Mouse (Mus musculus) effector memory CD4-positive, alpha-beta T cell, adult 5 months (primary cell): ENCODE results near the gene Dip2c. TPM values are rescaled to one million over a fixed set of nuclear protein-coding genes. Genes with fewer than 3 reads are reported as not detected.

ENCODE experiments used
- polyA plus RNA-seq: library from polyadenylated mRNA; unstranded; fragments of 100-300 nt; shearing (Covaris generic); gene quantifications from one replicate; pipeline ENCODE4 v1.2.1, GENCODE M21; 2017

Dip2c gene
- polyA plus RNA-seq, result 0.70 TPM

GRCm38 (mm10) chr13:9276322-9276855, at the start of gene Dip2c:
Gene Dip2c (plus strand): TSS chr13:9276528.

Other genes with a start within 250 kb of the Dip2c start
- gene Larp4b, start 182.6 kb upstream of the Dip2c start, polyA plus RNA-seq, result 66.6 TPM